Mouse (Mus musculus) 3134 (cell line): ENCODE measurements at regions not wholly inside any gene's neighbourhood (a gene's known extent, or its start where the extent isn't known, plus 50 kb on each side); places are given as distances from the start of the nearest gene placed in this dataset.
"Not testable (repeated sequence)": the region's sequence is repeated elsewhere in the genome, so short reads cannot be mapped to it uniquely, and the experiment has no call there.

Experiments
- DNase-seq: peaks from one replicate; pipeline ENCODE4 v3.0.0-alpha.2; 2011; ENCODE audit warnings: low spot score; ENCODE audit not compliant: insufficient read length; ENCODE audit errors: extremely low read depth

DNA sequence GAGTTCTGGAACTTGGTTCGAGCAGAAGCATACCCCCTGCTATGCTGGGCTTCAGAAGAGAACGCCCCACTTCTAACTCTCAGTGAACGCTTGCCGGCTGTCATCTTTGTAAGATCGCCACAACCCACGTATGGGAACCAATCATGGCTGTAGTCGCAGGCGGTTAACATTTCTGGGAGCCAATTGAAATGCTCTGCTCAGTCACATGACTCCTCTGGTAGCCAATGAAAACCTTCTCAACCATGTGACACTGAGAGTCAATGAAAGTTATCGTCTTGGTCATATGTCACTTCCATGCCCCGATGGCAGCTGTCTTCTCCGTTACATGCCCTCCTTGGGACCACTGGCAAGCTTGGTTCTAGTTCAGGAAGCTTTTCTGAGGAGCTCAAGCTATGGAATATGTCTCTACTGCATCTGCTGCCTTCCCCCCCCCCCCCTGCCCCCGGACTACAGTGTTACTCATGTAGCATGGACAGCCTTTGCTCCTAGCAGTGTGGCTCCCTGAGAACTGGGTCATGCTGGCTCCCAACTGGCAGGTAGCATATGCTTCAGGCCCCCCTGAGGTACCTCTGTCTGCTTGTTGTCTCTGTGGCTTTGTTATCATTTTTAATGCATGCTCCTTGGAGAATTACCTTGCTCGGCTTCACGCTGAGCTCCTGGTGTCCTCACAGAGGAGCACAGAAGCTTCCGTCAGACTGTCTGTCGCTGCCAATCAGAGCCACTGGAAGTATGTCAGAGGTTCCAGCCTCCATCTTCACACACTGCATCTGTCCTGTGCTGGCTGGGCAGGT, 122.3 kb upstream of the Ajap1 start:
- no peak for DNase-seq

DNA sequence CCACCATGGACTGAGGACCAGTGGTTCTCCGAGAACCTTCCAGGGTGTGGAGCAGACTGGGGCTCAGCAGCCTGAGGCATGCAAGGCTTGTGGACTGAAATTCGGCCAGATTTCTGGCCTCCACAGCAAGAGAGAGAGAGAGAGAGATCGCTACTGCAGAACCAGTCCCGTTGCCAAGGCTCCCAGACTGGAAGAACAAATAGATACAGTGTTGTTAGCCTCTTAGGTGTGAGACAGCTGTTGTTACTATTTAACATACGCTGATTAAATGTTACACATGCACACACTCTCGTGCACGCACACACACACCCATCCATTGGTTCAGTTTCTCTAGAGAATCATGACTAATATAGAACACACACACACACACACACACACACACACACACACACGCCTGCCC, 133.4 kb upstream of the Ajap1 start:
- no peak for DNase-seq

DNA sequence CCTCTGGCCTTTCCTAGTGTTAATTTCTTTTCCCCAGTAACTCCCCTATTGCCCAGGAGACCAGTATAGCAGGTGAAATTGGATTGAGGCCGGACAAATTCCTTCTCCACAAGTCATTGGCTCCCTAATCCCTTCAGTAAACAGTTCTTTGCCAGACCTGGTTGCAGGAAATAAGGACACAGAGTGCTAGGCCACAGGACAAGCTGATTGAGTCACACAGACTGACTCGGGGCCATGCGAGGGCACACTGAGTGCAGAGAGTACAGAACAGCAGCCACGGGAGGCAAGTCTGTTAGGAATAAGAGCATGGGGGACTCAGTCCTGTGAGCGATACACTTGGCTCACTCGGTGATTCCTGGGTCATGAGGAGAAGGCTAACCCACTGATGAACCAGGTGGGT, 134.3 kb upstream of the Ajap1 start:
- DNase-seq = no peak

DNA sequence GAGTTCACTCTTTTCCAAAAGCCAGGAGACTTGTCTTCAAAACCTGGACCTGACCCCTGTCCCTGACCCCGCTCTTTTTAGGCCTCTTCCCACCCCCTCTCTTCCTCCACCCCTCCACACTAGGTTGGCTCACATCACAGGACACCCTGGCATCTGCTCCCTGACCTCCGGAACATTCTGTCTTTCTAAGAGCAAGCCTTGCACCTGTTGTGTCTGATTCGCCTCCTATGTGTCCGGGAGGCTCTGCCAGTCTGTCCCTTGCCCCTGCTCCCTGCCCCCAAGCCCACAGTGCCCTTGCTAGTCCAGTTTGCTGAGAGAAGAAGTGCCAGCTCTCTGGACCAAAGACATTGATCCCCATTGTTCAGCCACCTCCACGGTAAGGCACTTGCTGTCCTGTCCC, 138.3 kb upstream of the Ajap1 start:
- DNase-seq = no peak

DNA sequence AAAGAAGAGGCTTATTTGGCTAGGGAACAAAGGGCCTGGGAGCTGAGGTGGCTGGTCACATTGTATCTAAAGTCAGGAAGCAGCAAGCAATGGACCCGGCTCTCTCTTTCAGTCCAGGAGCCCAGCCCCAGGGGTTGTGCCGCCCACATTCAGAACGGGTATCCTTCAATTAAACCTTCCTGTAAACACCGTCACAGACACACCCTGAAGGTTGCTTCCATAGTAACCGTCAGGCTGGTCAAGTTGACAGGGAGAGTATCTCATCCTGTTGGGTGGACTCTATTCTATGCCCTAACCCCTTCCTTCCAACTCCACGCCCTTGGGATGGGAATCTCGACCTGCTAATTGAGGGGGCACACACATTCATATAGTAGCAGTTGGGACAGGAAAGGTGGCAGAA, 148.6 kb upstream of the Ajap1 start:
- DNase-seq = no peak

DNA sequence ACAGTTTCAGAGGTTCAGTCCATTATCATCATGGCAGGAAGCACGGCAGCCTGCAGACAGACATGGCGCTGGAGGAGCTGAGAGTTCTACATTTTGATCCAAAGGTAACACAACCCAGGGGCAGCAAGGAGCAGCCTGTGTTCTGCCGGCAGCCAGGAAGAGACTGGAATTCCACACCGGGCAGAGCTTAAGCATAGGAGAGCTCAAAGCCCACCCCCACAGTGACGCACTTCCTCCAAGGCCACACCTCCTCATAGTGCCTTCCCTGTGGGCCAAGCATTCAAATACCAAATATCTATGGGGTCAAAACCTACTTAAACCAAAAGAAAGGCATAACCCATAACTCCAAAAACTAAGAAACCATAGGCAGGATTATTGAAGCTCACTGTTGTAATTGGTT, 149.4 kb upstream of the Ajap1 start:
- no peak for DNase-seq

DNA sequence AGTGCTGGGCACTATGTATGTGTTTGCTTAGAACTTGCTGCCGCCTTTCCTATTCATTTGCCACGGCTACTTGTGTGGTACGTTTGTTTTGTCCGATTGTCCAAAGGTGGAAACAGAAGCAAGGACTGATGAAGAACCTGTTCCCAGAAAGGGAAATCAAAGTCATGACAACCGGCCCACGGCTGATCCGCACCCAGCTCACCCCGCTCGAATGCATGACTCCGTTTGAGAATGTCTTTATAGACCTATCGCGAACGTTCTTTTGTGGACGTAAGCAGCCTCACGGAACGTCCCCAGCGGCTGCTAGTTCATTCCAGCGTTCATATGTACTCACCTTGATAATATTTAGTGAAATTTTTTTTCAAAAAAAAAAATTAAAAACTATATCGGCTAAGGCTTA, 149.9 kb upstream of the Ajap1 start:
- no peak for DNase-seq

DNA sequence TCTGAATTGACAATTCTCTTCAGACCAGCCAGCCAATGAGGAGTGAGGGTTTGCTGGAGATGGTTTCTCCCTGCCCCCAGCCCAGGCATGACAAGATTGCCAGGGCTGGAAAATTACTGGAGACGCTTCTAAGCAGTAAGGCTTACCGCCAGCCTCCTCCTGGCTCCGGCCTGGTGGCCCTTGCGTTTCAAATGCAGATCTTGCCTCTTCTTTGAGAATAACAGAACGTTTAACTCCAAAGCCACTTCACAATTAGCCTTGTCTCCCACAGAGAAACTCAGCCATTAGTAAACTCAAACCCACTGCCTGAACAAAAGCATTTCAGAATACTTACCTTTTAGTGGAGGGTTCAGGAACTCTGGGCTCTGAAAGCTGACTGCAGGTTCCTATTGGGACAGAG, 150.6 kb upstream of the Ajap1 start:
- no peak for DNase-seq

DNA sequence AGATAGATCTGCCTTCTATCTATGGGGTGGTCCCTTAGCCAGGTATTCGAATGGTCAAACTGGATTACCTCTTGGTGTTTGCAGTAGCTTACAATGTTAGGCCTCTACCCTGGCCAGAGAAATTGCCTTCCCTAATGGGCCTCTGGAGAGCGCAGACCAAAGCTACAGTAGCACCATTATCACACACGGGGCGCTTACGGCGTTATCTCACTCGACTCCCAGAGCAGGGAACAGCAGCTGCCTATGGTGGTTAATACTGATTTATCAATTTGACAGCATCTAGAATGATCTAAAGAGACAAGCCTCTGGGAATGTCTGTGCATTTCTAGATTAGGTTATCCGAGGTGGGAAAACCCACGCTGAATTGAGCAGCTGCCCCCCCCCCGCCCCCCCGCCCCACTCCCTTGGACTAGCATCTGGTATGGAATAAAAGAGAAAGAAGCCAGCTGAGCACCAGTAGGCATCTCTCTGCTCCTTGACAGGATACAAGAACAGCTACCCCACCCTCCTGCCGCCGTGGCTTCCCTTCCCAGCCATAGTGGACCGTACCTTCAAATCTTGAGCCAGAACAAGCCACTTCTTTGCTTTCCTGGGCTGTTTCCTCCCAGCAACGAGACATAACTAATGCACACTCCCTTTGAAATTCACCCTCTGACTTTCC, 151.7 kb upstream of the Ajap1 start:
- DNase-seq = no peak

DNA sequence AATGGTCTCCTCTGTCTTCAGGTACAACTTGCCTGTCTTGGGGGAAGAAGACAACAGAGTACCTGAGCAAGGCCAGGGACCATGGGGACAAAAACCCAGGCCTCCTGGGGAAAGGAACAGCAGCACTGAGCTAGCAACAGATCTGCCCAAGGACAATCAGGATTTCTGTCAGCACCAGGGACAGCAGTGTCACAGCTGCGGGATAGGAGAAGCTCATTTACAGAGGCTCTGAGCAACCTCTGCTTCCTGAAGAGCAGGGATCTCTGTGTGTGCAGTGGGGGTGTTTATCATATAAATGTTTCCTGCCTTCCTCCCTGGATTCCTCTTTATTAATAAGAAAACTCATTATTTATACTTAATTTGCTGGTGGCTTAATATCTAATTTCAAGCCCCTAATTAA, 155.4 kb upstream of the Ajap1 start:
- no peak for DNase-seq

DNA sequence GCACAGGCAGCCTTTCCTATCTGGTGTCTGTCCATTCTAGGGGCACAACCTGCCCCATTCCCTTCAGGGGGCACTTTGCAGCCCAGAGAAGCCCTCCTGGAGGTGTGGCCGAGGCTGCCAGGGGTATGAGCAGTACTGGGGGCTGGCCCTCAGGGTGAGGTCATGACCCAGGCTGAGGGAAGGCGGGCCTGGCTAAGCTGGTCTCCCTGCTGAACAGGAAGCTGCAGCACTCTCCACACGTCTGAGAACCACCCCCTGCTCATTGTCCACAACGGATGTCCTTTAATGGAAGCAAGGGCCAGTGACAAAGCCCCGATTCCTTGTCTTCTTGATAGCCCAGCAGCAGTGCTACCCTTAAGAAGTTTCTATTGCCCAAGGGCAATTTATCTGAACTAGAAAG, 169.2 kb upstream of the Ajap1 start:
- DNase-seq = no peak

DNA sequence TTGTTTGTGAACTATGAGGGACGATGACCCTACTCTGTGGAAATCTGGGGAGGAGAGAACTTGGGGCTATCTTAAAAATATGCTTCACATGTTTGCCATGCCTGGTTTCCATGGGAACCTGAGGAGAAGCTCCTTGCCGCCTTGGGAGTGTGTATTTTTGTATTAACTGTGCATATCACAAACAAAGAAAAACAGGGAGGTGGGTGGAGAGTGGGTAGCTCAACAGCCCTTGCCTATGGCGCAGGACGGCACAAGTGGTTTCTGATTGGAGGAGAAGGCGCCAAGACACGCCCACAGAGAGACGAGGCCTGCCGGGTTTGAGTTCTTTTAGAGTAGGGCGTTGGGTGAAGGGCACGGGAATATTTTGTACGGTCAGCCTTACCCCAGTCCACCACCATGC, 170.2 kb upstream of the Ajap1 start:
- DNase-seq = no peak

DNA sequence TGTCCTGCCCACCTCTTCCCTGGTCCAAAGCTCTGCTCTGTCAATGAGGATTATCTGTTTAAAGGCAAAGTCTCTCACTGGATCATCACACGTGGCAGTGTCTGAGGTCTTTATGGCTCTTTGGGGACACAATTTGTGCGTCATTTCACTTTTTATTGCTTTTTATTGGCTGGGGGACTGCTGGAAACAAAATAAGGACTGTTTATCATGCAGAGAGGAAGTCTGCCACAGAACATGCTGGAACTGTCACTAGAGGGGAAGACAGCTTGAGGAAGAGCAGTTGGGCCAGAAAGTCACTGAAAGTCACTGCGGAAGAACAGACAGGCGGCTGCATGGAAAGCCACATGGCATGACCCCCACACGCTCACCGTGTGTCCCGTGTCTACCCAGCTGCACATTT, 180.1 kb upstream of the Ajap1 start:
- DNase-seq = no peak

DNA sequence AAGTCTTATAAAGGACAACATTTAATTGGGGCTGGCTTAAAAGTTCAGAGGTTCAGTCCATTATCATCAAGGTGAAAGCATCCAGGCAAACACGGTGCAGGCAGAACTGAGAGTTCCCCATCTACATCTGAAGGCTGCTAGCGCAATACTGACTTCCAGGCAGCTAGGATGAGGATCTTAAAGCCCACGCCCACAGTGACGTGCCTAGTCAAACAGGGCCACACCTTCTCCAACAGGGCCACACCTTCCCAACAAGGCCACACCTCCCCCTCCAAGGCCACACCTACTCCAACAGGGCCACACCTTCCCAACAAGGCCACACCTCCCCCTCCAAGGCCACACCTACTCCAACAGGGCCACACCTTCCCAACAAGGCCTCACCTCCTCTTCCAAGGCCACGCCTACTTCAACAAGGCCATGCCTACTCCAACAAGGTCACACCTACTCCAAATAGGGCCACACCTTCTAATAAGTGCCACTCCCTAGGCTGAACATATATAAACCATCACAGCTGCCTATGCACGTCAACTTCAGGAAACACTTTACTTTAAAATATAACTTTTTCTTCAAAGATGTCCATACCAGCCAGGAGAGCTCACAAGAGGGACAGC, 184.1 kb upstream of the Ajap1 start:
- DNase-seq = not testable (repeated sequence)

DNA sequence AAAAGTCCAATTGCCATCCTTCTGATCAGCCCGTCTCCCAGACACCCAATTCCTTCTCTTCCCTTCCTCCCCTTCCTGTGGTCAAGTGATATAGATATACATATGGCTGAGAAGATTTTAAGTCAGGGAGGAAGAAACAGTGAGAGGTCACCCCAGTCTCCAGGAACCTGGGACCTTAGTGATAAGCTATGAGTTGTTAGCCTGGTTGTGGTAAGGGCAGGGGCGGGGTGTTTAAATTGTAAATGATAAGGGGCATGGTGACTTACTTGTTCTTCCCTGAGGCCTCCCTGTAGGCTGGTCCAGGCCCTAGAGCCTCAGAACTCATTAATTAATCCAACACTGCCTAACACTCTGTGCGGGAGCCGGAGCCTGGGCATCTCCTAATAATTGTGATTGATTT, 186.5 kb upstream of the Ajap1 start:
- no peak for DNase-seq

DNA sequence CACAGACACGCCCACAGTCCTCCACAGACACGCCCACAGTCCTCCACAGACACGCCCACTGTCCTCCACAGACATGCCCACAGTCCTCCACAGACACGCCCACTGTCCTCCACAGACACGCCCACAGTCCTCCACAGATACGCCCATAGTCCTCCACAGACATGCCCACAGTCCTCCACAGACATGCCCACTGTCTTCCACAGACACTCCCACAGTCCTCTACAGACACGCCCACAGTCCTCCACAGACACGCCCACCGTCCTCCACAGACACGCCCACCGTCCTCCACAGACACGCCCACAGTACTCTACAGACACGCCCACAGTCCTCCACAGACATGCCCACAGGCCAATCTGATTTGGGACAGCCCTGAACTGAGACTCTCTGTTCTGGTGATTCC, 187.6 kb upstream of the Ajap1 start:
- no peak for DNase-seq

DNA sequence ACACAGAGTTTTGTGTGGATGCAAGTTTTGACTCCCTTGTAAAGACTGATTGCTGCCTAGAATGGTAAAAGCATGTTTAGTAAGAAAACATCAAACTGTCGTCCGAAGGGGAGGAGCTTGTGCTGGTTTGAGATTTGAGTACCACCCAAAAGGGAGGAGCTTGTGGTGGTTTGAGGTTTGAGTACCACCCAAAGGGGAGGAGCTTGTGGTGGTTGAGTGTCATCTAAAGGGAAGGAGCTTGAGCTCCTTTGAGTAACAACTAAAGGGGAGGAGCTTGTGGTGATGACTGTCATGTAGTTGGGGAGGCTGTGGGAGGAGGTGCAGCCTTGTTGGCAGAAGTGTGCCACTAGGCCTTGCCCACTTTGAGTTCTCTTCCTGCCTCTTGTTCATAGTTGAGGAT, 192.8 kb upstream of the Ajap1 start:
- DNase-seq = no peak

DNA sequence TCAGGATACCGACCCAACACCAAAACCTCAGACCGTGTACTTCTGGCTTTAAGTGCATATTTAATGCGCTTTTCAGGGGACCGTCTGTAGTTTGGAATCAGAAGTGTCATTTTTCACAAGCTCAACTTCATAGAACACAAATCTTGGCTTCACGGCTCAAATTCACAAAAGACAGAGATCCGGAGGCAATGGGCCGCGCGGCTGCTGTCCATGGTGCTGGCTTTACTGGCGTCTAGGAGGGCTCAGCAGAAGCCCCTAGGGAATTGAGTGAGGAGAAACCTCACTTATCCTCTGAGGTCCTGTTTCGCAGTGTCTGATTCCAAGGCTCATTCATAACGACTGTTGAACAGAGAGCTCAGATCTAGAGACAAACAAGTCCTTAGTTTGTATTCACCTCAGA, 196.5 kb upstream of the Ajap1 start:
- DNase-seq = no peak

DNA sequence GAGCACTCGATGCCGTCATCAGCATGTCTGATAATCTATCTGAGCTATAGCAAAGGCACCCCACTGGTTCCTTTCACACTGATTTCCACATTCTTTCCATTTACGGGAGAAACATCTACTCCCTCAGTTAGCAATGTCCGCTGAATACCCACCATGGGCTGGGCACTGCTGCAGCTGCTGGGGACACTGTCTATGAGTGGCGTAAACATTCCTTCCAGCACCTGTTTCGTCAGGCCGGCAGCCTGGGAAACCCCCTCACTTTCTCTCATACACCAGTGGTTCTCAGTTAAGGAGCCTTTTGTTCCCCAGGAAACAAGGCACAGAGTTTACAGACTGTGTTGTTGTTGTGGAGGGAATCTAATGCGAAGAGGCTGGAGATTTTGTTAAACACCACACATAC, 205.8 kb upstream of the Ajap1 start:
- no peak for DNase-seq

DNA sequence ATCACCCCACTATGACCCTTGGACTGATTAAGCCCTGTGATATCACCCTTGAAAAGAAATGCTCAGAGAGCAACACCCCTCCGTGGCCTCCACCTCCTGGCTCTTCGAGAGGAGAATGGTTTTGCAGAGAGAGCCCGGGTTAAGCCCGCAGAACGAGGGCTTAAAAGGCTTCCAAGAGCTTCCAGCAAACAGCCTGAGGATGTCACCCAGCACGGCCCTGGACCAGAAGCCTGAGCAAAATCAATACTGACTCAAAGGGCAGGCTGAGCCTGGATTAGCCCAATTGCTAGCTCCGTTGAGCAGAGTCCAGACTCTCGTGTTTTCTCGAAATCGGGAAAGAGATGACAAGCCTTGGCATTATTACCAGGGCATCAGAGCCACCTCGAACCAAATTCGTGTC, 211.3 kb upstream of the Ajap1 start:
- DNase-seq = no peak

DNA sequence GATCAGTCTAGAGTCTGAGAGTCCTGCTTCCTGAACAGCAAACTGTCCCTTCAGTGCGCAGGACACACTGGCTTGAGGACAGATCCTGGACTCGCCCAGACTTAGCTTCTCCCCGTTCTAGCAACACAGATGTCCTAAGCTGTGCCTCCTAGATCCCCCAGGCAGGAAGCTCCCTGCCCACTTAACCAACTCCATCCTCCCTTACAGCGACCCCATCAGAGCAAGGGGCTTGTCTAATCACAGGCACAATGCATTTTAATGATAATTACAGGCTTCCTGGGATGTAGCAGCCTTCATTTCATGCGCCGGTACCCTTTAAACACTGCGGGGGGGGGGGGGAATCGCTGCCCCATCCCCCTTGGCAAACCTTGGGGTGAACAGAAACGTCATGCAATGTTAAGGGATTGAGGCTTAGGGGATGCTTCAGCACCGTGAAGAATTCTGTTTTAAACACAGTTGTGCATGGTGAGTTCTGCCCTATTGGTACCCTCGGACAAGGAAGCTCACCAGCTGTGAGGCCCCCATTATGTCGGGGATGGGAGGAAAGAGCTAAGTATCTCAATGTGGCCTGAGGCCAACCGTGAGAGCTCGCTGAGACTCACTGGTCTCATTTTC, 213.9 kb upstream of the Ajap1 start:
- no peak for DNase-seq

DNA sequence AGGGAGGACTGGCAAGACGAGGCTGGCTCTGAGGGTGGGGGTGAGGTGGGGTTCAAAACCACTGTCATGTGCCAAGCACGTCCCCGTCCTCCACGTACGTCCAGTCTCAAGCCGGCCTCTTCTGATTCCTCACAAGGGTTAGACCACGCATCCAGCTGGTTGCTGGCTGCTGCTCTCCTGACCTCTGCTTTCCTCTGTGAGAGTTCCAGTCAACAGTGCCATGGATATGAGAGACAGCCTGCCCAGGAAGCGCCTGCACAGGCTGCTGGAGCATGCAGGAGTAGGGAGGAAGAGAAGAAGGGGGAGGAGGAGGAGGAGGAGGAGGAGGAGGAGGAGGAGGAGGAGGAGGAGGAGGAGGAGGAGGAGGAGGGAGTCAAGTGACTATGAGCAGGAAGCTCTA, 224.6 kb upstream of the Ajap1 start:
- no peak for DNase-seq
